Mouse (Mus musculus) CH12.LX (cell line): ENCODE measurements around the gene Mks1.

Source experiments
- CTCF ChIP-seq, 2 experiments: IDR thresholded peaks in 1 of 2; conservative IDR thresholded peaks in 1 of 2; 2 replicates each; pipeline ENCODE4 v1.5.1; 2011 to 2012; ENCODE audit warnings: low read depth in 2 of 2, low read length in 2 of 2, improper control_type of control experiment in 1 of 2, inconsistent platforms in 1 of 2, mild to moderate bottlenecking in 1 of 2, moderate library complexity in 1 of 2
- JUND ChIP-seq: conservative IDR thresholded peaks from 2 replicates; pipeline ENCODE4 v1.6.1; 2011; ENCODE audit warnings: low read depth, low read length, improper control_type of control experiment
- TCF12 ChIP-seq: IDR thresholded peaks from 2 replicates; pipeline ENCODE4 v1.6.1; 2014; ENCODE audit warnings: low read depth, mild to moderate bottlenecking, inconsistent platforms, low read length, improper control_type of control experiment

DNA sequence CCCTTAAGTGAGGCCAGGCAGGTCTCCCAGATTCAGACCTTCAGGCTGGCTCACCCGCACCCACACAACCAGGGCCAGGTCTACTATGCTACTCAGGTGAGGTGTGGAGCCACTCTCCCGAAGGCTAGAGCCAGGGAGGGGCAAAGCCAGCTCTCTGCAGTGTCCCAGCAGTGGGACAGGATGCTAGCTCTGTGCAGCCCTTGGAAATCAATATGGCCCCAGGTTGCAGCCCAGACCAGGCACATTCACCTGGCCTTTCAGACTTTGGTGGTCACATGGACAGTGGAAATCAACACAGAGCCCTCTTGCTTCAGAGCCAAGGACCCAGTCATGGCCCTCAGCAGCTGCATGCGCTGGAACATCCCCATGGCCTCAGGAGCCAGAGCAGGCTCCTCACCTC, 51.3 kb downstream of the Mks1 start:
- TF ChIP-seq JUND (no peak), TCF12 (no peak), CTCF (conservative IDR thresholded peaks at IDR 0.05 in 1 of 2, IDR thresholded peaks at IDR 0.05 in 1 of 2; ENCODE audit: low read depth in 2 of 2, low read length in 2 of 2) (no peak)
